Mouse (Mus musculus): Measurements from ENCODE around the gene Nags. TPM values are rescaled to one million over a fixed set of nuclear protein-coding genes. Genes with fewer than 3 reads are reported as not detected.

Nags gene
- 5.4 and 6.6 TPM in 2 replicates for total RNA-seq (2012; rRNA removed)
- polyA plus RNA-seq (2012; ENCODE audit: insufficient read depth in 1 of 2, insufficient read length in 2 of 2, low read depth in 1 of 2, low replicate concordance in 2 of 2, missing spikeins in 1 of 2), result 1 to 10 TPM in 1 of 2 experiments, not detected in 1; 9.7 TPM

DNA sequence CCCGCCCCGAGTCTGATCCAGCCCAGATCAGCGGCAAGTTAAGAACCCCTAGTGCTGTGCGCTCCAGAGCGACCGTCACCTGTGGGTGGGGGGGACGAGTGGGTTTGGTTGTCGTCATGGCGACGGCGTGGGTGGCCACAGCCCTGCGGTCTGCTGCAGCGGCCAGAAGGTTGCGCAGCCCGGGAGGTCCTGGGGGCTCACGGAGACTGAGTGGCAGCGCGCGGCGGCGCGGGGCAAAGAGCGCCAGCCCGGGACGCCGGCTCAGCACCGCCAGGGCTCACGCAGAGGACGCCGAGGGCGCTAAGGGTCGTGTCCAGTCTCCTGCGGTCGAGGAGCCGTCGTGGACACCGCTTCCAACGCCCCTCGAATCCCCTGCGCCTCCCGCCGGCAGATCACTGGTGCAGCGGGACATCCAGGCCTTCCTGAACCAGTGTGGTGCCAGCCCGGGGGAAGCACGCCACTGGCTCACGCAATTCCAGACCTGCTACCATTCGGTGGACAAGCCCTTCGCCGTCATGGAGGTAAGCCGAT, at the start of gene Nags:
Nags (plus strand) TSS at position 43 of the 531 bp plus-strand sequence.
- H3K27ac ChIP-seq (ENCODE audit: control insufficient read depth, low read depth, low read length), result 0 out of 2 replicates have a peak within 1 kb of the TSS, but pooled peaks have one; percentile 10
- H3K79me2 ChIP-seq (ENCODE audit: control insufficient read depth, insufficient read depth, low read length, poor library complexity), result no peaks in the 10 kb centered on the region
- no peaks in the 10 kb centered on the region for H3K36me3 ChIP-seq (ENCODE audit: control insufficient read depth in 1 of 2, insufficient read depth in 2 of 2, low read length in 2 of 2)
- H3K4me1 ChIP-seq (ENCODE audit: control insufficient read depth in 1 of 2, insufficient read depth in 2 of 2, low read length in 2 of 2), result peaks cover 0 to 16% of the 10 kb centered on the region in 2 experiments; a peak in 2 of 4 replicates
- peak; percentile 62 for DNase-seq (ENCODE audit: low read depth, low spot score)
- peak within 1 kb of the TSS; percentile 46 to 75 for H3K4me3 ChIP-seq (ENCODE audit: control insufficient read depth in 1 of 2, insufficient read depth in 1 of 2, low read depth in 2 of 2, low read length in 2 of 2)
- H3K27me3 ChIP-seq (ENCODE audit: control insufficient read depth in 1 of 2, insufficient read depth in 2 of 2, low read length in 2 of 2), result no peaks in the 10 kb centered on the region
- H3K9me3 ChIP-seq (replicated peaks; ENCODE audit: insufficient read depth, low read length), result no peaks in the 10 kb centered on the region
- H3K9ac ChIP-seq (ENCODE audit: control insufficient read depth, low read depth, low read length, poor library complexity, severe bottlenecking), result peak within 1 kb of the TSS; percentile 71
- TF ChIP-seq SIN3A (IDR thresholded peaks at IDR 0.05; ENCODE audit: low read length) (peak; percentile 43), MAZ (IDR thresholded peaks at IDR 0.05; ENCODE audit: low read depth, low read length) (0 out of 2 replicates have a peak, but pooled peaks have one; percentile 42), MYB (IDR thresholded peaks at IDR 0.05; ENCODE audit: low read depth, low read length) (no peak), NRF1 (IDR thresholded peaks at IDR 0.05; ENCODE audit: insufficient read depth, low read depth, low read length, poor library complexity, severe bottlenecking) (no peak), USF1 (IDR thresholded peaks at IDR 0.05; ENCODE audit: low read depth, low read length) (no peak), POLR2A (IDR thresholded peaks at IDR 0.05; ENCODE audit: control insufficient read depth in 1 of 2, insufficient read depth in 1 of 2, low read depth in 1 of 2, low read length in 2 of 2, poor library complexity in 1 of 2) (peak; percentile 26 to 46; a peak in 2 of 4 replicates), E2F4 (IDR thresholded peaks at IDR 0.05; ENCODE audit: borderline replicate concordance, low read depth, low read length) (no peak), TAL1 (IDR thresholded peaks at IDR 0.05; ENCODE audit: low read length) (no peak), ZMIZ1 (IDR thresholded peaks at IDR 0.05; ENCODE audit: low read depth, low read length) (peak; percentile 48), SMC3 (IDR thresholded peaks at IDR 0.05; ENCODE audit: low read depth, low read length) (no peak), POLR2AphosphoS2 (IDR thresholded peaks at IDR 0.05; ENCODE audit: low read length) (no peak), CHD1 (IDR thresholded peaks at IDR 0.05; ENCODE audit: low read depth, low read length) (no peak), HCFC1 (IDR thresholded peaks at IDR 0.05; ENCODE audit: low read depth, low read length) (peak; percentile 42), MAFK (IDR thresholded peaks at IDR 0.05; ENCODE audit: borderline replicate concordance, low read depth, low read length) (no peak), NELFE (IDR thresholded peaks at IDR 0.05; ENCODE audit: low read depth, low read length) (peak; percentile 46; the same call in 1 of the 2 replicates), GATA1 (IDR thresholded peaks at IDR 0.05; ENCODE audit: low read depth, low read length) (no peak), MXI1 (IDR thresholded peaks at IDR 0.05; ENCODE audit: low read depth, low read length) (peak; percentile 50; the same call in 1 of the 2 replicates), CHD2 (IDR thresholded peaks at IDR 0.05; ENCODE audit: low read length) (no peak), EP300 (IDR thresholded peaks at IDR 0.05; ENCODE audit: low read depth in 1 of 2, low read length in 2 of 2) (no peak), MAX (IDR thresholded peaks at IDR 0.05; ENCODE audit: low read length) (no peak), ETS1 (IDR thresholded peaks at IDR 0.05; ENCODE audit: low read depth, low read length) (no peak), KAT2A (conservative IDR thresholded peaks at IDR 0.05; ENCODE audit: low read depth, low read length) (no peak), USF2 (IDR thresholded peaks at IDR 0.05; ENCODE audit: borderline replicate concordance in 1 of 2, insufficient read depth in 1 of 2, low read depth in 1 of 2, low read length in 2 of 2) (no peak)

All from MEL (cell line).